Mouse (Mus musculus) right cerebral cortex, postnatal 25 days (tissue): ENCODE results near the gene Cerk.

ENCODE experiments used
- DNase-seq: peaks from one replicate; pipeline ENCODE4 v3.0.0; 2022

The Cerk gene

DNA sequence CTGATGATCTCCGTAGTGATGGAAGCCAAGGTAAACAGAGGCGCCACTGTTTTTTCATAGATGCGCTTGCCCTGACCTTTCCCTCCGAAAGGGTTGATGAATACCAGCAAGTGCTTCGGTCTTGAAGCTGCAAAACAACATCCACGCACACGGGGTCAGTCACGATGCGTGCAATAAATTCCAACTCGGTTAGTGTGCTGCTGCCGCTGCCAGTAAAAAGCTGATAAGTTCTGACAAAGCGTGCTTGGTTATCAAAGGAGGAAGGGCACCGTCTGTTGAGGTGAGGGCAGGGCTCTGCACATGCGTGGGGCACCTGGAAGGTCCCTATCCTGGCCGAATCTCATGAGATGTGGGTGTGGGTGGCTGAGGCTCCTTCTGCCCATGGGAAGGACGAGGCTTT, 26.8 kb downstream of the Cerk start:
- no peak for DNase-seq

GRCm38 (mm10) chr15:86156492-86156891, 29.4 kb downstream of the Cerk start:
- no peak for DNase-seq

DNA sequence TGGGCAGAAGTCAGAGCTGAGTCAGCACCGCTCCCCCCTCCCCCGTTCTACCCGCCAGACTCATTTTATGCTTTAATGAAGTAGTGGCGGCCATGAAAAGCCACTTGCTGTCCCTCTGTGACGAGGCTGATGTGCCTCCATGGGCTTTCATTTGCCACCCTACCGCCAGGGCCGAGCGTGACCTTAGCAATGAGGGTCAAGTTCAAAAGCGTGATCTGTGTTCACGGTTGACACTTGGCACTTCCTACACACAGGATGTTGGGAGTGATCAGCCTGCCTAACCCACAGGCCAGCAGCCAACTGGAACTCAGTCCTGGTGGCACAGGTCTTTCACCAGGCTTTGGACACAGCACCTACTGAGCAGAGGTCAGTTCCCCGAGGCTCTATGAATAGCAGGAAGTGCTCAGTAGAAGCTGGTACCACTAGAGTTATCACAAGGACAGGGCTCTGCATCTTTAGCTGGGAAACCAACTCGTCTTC, 32.4 kb downstream of the Cerk start:
- no peak for DNase-seq

DNA sequence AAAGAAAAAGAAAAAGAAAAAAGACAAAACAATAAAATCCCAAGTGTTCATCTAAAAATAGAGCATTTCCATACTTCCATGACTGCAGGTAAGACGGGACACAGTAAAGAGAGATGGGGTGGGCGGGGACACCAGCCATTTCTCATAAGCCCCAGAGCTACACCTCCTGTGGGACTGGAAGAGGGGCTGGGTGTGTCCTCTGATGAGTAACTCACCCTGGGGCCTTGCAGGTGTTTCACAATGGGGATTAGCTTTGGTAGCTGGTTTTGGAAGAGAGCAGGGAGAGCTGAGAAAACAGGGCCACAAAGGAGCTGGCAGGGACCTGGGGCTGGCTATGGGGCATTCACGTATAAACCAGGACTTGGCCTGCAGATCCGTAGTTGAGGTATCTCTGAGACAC, 35.3 kb downstream of the Cerk start:
- no peak for DNase-seq

DNA sequence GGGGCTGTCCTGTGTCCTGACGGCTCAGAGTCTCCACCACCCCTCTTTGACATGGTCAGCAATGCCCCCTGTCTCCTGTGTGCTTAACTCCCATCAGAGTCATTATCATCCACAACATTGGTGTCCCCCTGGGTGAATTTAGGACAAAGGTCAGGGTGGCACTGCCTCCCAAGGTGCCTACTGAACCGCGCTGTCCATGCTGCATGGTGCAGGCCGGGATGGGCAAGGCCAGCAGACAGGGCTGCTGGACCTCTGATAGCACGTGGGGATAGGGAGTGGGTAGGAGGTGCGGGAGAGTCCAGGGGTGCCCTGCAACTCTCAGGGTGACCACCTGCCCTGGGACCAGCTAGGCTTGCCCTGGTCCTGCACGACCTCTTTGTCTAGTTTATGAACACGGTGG, 39.0 kb downstream of the Cerk start:
- DNase-seq: no peak

DNA sequence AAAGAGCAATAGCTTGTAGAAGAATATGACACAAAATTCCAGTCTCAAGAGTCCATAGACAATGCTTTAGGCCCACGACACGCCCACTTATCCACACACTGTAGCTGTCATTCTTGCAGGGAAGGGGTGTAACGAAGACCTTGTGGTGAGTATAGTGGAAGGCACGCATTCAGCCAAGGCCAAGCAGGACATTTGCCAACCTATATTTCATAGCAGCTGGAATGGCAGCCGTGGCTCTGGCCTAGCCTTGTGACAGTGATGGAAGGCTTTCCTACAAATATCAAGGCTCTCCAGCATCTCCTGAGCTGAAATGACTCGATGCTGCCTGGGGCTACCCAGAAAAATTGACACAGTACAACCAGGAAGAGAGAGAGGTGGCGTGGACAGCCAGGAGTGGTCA, 40.9 kb downstream of the Cerk start:
- DNase-seq: no peak

DNA sequence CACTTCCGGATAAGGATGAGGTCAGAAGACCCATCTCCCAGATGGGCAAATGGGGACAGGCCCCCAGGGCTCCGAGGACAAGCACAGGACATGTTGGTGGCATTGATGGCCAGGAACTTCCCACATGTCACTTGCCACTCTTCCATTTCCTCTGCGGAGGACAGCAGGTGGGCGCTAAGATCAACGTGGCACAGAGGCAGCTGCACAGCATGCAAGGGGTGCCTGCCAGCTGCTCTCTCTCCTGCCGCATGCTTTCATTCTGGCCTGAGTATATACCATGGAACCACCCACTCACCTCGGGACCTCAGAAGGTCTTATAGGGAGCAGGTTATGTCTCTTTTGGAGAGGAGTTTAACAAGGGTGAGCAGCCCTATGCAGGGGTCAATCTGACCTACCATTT, 41.4 kb downstream of the Cerk start:
- DNase-seq: no peak

- DNase-seq: peak; percentile 43
Measured at GRCm38 (mm10) chr15:86140323-86140722, 45.6 kb downstream of the Cerk start.

- no peak for DNase-seq
Measured at GRCm38 (mm10) chr15:86137638-86138037, 48.3 kb downstream of the Cerk start.

GRCm38 (mm10) chr15:86134941-86135783, 50.8 kb downstream of the Cerk start:
- DNase-seq: peak; percentile 81

- no peak for DNase-seq
Measured at GRCm38 (mm10) chr15:86130657-86131056, 55.3 kb downstream of the Cerk start.

DNA sequence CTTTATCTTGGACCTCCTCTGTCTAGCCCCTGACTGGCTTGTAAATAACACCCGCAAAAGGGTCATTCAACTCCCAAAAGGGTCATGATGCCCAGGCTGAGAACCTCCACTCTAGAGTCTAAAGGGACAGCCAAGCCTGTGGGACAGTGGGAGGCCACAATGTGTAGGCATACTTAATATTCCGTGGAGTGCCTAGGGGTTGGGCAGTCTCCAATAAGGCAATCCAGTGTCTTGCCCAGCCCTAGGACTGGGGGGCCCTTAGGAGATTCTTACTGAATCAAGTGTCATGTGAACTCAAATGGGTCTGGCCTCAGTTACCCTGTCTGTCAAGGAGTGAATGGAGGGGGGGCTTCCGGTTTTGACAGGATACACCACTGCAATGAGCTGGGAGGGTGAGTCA, 56.9 kb downstream of the Cerk start:
- DNase-seq: no peak

GRCm38 (mm10) chr15:86124359-86124758, 61.6 kb downstream of the Cerk start:
- DNase-seq: no peak

DNA sequence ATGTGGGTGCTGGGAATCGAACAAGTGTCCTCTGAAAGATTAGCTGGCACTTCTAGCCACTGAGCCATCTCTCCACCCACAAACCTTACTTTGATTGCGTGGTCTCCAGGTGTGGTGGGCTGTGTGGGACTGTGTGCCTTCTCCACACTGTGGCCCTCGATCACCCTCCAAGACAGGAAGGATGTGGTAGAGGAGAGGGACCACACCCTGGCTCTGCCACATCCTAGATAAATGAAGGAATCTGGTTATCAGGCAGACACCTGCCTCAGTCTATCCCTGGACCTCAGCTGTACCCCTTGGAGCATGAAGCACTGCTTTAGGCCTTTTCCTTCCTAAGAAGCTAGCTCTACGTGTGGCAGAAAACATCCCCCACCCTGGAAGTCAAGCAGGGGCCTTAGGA, 62.5 kb downstream of the Cerk start:
- DNase-seq: no peak

- DNase-seq: no peak
Measured at GRCm38 (mm10) chr15:86122261-86122949, 63.5 kb downstream of the Cerk start.

DNA sequence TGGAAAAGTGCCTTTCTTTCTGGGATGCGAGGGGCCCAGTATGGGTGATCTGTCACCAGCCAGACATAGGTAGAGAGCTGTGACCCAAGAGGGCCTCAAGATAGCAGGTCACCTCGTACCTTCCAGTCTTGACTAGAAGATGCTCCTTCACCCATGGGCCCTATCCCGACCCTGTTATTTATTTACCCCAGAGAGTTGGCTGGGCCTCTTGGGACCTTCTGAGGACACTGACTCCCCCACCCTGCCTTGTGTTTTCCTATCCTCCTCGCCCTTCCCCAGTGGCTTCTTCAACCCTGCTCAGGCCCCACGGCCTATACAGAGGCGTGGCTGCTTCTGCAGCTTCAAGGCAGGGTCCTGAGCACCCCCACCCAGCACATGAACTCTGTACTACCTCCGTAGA, 66.8 kb downstream of the Cerk start:
- DNase-seq: no peak

DNA sequence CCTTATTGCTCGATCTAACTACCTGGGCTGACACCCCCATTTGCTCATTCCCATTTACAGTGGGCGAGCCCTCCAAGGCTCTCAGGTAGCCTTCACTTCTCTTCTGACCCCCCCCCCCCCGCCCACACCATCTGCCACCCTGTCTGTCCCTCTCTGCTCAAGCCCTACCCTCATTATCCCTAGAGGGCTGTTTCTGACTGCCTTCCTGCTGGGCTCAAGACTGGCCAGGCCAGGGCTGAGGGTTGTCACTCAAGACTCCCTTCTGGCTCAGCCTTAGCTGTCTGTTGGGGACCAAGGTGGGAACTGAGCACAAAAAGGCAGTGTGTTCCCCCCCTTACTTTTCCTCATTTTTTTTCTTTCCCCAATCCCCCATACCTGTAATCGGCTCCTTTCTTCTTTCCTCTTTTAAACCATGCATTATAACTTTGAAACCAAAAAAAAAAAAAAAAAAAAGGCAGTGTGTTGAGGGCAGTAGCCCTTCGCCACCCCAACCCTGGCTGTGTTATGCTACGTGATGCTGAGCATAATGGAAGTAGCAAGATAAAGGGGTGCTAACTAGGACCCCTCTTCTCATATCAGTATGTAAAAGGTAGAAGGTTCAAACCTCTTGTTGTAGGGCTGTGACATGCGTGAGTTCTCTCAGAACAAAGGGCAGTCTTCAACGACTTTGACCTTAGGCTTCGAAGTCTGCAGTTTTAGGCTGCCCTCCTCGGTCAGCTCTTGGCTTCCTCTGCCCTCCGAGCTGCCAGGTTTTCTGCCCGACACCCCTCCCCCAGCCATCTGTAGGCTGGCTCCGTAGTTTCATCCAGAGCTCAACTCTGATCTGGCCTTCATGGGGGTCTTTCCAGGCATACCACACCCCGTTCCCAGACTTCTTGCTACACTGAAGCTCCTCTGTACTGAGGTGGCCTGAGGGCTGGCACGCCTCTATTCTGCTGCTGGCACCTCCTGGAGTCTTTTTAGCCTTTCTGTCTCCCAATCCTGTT, 68.5 kb downstream of the Cerk start:
- DNase-seq: no peak

- DNase-seq: no peak
Measured at GRCm38 (mm10) chr15:86116421-86116820, 69.5 kb downstream of the Cerk start.

GRCm38 (mm10) chr15:86113342-86113710, 72.6 kb downstream of the Cerk start:
- no peak for DNase-seq

- no peak for DNase-seq
Measured at GRCm38 (mm10) chr15:86112707-86113341, 73.1 kb downstream of the Cerk start.

DNA sequence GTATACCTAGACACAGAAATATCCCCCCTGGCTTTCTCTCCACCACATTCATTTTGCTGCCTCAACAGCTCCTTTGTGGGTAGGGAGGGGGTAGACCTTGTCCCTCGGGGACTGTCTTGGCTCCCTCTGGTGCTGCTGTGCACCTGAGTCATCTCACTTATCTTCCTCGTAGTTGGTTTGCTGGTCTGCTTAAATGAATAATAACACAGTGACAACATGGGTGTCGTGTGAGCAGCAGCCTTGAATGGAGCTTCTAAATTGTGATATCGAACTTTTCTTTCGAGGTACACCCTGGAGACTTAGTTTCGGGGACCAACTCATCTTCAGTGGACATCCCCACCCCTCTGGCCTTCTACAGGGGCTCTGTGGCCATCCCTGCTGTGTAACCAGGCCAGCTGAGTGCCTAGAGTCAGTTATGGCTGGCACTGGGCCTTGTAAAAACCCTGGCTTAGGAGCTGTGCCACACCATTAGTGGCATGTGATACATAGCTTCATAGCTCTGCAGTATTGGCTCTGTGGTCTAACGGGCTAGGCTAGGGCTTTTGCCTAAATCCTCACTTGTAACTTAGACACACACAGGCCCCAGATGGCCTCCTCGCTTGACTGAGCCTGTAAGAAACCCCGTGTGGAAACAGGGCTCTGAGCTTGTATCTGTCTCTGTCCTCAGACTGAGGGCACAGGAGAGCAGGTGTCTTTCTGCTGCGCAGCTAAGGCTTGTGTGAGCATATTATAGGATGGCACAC, 75.4 kb downstream of the Cerk start:
- no peak for DNase-seq

- peak; percentile 70 for DNase-seq
Measured at GRCm38 (mm10) chr15:86109650-86110211, 76.2 kb downstream of the Cerk start.
